Mouse (Mus musculus): ENCODE data around the gene Akt3.

DNA sequence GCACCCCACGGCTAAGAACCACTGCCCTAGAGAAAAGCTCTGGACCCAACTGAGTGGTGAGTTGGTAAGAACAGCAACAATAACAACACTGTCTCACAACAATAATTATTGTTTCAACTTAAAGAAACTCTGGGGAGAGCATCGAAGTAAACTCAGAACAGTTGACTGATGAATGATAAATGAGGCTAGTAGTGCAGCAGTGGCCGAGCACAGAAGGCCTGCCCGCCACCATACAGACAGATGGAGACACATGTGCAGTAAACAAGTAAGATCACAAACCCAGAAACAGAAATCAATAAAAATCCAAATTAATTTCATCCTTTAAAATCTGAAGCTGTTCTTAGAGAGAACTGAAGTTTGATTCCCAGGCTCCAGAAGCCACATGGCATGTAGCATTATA is 217.9 kb downstream of the Akt3 start:
- TF ChIP-seq POLR2A (IDR thresholded peaks at IDR 0.05; ENCODE audit: insufficient read depth, low read length) (no peak), CTCF (IDR thresholded peaks at IDR 0.05; ENCODE audit: low read depth, low read length) (no peak), EP300 (IDR thresholded peaks at IDR 0.05; ENCODE audit: insufficient read depth, low read depth, low read length) (no peak)
